Mouse (Mus musculus): Measurements from ENCODE around the gene Msrb1. TPM values are rescaled to one million over a fixed set of nuclear protein-coding genes. Genes with fewer than 3 reads are reported as not detected.

The Msrb1 gene
- polyA plus RNA-seq, 1 experiment from 2014 or later, result 116 TPM

DNA sequence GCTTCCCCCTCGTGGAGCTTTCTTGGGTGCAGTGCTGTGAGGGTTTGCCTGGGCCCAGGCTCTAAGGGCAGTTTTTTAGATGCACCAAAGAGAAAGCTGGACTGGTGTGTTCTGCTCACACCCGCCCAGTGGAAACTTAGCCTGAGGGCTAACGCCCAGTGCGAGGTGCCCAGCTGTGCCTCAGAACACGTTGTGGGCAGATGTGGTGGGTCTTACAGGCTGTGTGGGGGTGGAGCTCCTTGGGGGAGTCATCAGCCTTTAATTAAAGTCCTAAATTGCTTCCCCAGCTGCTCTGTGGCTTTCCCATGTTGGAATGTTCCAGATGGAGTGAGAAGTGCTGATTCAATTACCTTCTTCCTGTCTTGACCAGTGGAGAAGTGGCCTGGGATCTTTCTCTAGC is 24.7 kb downstream of the Msrb1 start:
- DNase-seq (no peak), ATAC-seq (no peak)
- Histone ChIP-seq H3K4me3 (ENCODE audit: low read depth, low read length) (no peak overlapping the region), H3K9me3 (ENCODE audit: low read length) (no peaks in the 10 kb centered on the region), H3K4me1 (ENCODE audit: insufficient read depth) (no peaks in the 10 kb centered on the region), H3K27ac (ENCODE audit: low read depth) (no peak overlapping the region), H3K4me2 (ENCODE audit: low read depth, low read length) (no peak overlapping the region), H3K27me3 (ENCODE audit: insufficient read depth, low read length) (peaks cover 6% of the 10 kb centered on the region; the same call in 1 of the 2 replicates), H3K9ac (replicated peaks) (no peak overlapping the region), H3K36me3 (replicated peaks; ENCODE audit: insufficient read depth, low read length) (no peaks in the 10 kb centered on the region)
- TF ChIP-seq EP300 (IDR thresholded peaks at IDR 0.05; ENCODE audit: low read depth) (no peak), CTCF (IDR thresholded peaks at IDR 0.05; ENCODE audit: low read depth) (0 out of 2 replicates have a peak, but pooled peaks have one; percentile 6)
- 52% methylated on average over 5 of the region's 5 CpGs for WGBS (ENCODE audit: insufficient replicate concordance)

DNA sequence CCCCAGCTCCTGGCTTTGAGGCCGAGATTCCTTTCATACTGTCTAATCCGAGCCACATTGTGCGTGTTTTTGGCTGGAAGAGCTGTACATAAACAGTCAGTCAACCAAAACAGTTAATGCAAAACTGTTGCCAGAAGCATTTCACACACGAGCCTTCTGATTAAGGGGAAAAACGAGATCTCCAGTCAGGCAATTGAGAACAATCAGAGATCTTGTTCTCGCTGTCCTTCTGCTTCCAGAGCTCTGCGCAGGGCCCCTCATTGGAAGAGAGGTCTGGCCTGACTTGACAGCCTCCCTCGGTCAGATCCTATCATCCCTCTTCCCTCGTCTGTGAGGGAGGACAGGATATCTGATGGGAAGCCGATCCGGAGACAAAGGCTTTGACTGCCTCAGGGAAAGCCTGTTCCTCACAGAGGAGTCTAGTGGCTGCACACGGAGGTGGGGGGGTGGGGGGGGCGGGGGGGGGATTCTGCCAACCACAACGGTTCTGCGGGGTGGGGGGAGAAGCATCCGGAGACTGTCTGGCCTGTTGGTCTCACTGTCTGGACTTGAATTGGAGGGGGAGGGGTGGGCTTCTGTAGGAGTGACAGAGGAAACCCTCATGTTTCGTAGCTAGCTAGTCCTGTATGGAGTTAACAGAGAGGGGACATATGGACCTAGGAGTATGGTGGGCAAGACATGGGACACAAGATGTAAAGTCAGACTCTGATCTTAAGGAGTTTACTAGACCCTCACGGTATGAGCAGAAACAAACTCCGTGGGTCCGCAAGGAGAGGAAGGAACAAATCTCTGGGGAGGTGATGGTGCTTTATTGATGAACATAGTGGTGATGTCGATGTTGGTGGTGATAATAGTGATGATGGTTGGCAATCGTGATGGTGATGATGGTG is 28.8 kb downstream of the Msrb1 start:
- Histone ChIP-seq H3K4me3 (ENCODE audit: low read depth, low read length) (no peak overlapping the region), H3K36me3 (replicated peaks; ENCODE audit: insufficient read depth, low read length) (no peaks in the 10 kb centered on the region), H3K4me2 (ENCODE audit: low read depth, low read length) (no peak overlapping the region), H3K27me3 (ENCODE audit: insufficient read depth, low read length) (peaks cover 12% of the 10 kb centered on the region; the same call in 1 of the 2 replicates), H3K27ac (ENCODE audit: low read depth) (no peak overlapping the region), H3K9me3 (ENCODE audit: low read length) (no peaks in the 10 kb centered on the region), H3K9ac (replicated peaks) (no peak overlapping the region), H3K4me1 (ENCODE audit: insufficient read depth) (no peaks in the 10 kb centered on the region)
- ATAC-seq, result no peak
- DNase-seq, result no peak
- WGBS (ENCODE audit: insufficient replicate concordance), result 45% methylated on average over 22 of the region's 22 CpGs
- TF ChIP-seq EP300 (IDR thresholded peaks at IDR 0.05; ENCODE audit: low read depth) (no peak), CTCF (IDR thresholded peaks at IDR 0.05; ENCODE audit: low read depth) (no peak)

DNA sequence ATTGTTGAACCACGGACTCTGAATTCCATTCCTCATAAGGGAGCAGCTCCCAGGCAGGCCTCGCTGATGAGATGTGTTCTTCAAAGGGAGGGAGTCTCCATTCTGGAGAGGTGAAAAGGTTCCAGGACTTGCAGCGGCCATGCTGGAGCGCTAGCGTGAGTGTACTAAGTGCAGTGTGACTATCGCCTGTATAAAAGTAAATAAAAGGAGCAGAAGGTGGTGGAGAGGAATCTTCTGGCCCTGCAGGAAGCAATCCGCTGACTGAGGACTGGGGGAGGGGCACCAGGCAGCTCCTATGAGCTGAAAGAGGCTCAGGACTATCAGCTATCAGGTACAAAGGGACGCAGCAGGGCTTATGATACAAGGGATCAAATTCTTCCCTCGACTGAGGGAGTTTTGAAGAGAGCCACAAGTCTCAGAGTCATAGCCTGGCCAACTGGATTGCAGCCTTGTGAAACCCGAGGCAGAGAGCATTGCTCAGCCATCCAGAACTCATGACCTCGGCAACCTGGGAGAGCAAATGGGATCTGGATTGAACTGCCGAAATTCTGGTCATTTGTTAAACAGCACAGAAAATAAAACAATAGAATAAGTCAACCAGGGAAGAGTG is 29.9 kb downstream of the Msrb1 start:
- TF ChIP-seq CTCF (IDR thresholded peaks at IDR 0.05; ENCODE audit: low read depth) (no peak), EP300 (IDR thresholded peaks at IDR 0.05; ENCODE audit: low read depth) (no peak)
- peaks cover 12% of the 10 kb centered on the region; the same call in 1 of the 2 replicates for H3K27me3 ChIP-seq (ENCODE audit: insufficient read depth, low read length)

DNA sequence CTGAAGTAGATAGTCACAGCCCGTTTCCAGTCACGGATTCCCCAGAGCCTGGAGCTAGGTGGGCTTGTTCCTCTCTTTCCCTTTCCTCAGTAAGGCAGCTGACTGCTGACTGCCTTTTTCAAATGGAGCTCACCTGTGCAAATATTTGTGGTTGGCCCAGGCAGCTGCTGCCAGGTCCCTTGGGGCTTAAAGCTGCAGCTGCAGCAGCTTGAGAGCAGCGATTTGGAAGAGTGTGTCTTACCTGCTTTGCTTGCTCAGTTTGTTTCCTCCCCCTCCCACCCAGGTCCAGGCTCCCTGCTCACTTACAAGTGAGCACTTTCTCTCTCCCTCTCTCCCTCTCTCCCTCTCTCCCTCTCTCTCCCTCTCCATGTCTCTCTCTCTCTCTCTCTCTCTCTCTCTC is 32.7 kb downstream of the Msrb1 start:
- Histone ChIP-seq H3K27ac (ENCODE audit: low read depth) (no peak overlapping the region), H3K4me2 (ENCODE audit: low read depth, low read length) (no peak overlapping the region), H3K36me3 (replicated peaks; ENCODE audit: insufficient read depth, low read length) (no peaks in the 10 kb centered on the region), H3K27me3 (ENCODE audit: insufficient read depth, low read length) (peaks cover 12% of the 10 kb centered on the region; the same call in 1 of the 2 replicates), H3K9ac (replicated peaks) (no peak overlapping the region), H3K4me1 (ENCODE audit: insufficient read depth) (no peaks in the 10 kb centered on the region), H3K9me3 (ENCODE audit: low read length) (peaks cover 4% of the 10 kb centered on the region; the same call in 1 of the 2 replicates), H3K4me3 (ENCODE audit: low read depth, low read length) (no peak overlapping the region)
- DNase-seq, result no peak
- ATAC-seq, result no peak
- 29% methylated on average over 3 of the region's 3 CpGs for WGBS (ENCODE audit: insufficient replicate concordance)
- TF ChIP-seq CTCF (IDR thresholded peaks at IDR 0.05; ENCODE audit: low read depth) (no peak), EP300 (IDR thresholded peaks at IDR 0.05; ENCODE audit: low read depth) (no peak)

More for the DNA sequence above, 29.9 kb downstream of the Msrb1 start:
- Histone ChIP-seq H3K4me2 (ENCODE audit: low read depth, low read length) (no peak overlapping the region), H3K9ac (replicated peaks) (no peak overlapping the region), H3K36me3 (replicated peaks; ENCODE audit: insufficient read depth, low read length) (no peaks in the 10 kb centered on the region), H3K4me1 (ENCODE audit: insufficient read depth) (no peaks in the 10 kb centered on the region), H3K27ac (ENCODE audit: low read depth) (no peak overlapping the region), H3K9me3 (ENCODE audit: low read length) (no peaks in the 10 kb centered on the region), H3K4me3 (ENCODE audit: low read depth, low read length) (no peak overlapping the region)
- no peak for DNase-seq
- ATAC-seq, result no peak
- WGBS (ENCODE audit: insufficient replicate concordance), result 31% methylated on average over 12 of the region's 12 CpGs

DNA sequence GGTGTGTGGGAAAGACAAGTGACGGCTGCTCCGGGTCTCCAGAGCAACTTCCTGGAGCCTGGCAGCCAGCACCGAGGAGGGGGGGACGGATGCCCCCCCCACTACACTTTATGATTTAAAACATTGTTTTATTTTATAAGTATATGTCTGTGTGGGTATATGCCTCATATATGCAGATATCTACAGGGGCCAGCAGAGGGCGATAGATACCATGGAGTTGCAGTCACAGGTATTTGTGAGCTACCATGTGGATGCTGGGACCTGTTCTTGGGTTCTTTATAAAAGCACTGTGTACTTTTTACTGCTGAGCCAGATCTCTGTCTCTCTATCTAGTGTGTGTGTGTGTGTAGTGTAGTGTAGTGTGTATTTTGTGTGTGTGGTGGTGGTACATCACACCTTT is 36.8 kb downstream of the Msrb1 start:
- no peak overlapping the region for H3K27ac ChIP-seq (ENCODE audit: low read depth)
- DNase-seq (peak; percentile 32), ATAC-seq (no peak)
- no peak overlapping the region for H3K9ac ChIP-seq (replicated peaks)
- H3K27me3 ChIP-seq (ENCODE audit: insufficient read depth, low read length), result no peaks in the 10 kb centered on the region
- H3K36me3 ChIP-seq (replicated peaks; ENCODE audit: insufficient read depth, low read length), result no peaks in the 10 kb centered on the region
- no peak overlapping the region for H3K4me3 ChIP-seq (ENCODE audit: low read depth, low read length)
- no peak overlapping the region for H3K4me2 ChIP-seq (ENCODE audit: low read depth, low read length)
- TF ChIP-seq CTCF (IDR thresholded peaks at IDR 0.05; ENCODE audit: low read depth) (peak; percentile 54), EP300 (IDR thresholded peaks at IDR 0.05; ENCODE audit: low read depth) (no peak)
- WGBS (ENCODE audit: insufficient replicate concordance), result 86% methylated on average over 5 of the region's 5 CpGs
- no peaks in the 10 kb centered on the region for H3K4me1 ChIP-seq (ENCODE audit: insufficient read depth)
- peaks cover 4% of the 10 kb centered on the region; the same call in 1 of the 2 replicates for H3K9me3 ChIP-seq (ENCODE audit: low read length)

DNA sequence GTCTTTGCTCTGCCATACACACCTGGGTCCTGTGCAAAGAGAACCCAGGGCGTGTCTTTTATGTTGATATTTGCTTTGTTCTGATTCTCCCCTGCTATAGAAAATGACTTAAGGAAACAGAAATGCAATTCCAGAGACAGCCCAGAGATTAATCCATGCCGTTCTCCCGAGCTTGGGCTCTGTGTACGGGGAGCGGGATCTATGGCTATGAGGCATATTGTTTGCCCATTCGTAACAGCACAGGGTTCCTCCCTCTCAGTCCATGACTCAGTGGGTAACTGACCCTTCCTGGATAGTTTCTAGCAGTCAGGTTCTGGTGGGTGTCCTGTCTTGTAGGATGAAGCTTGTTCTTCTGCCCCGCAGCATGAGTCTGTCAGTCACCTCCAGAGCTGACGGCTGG is 38.7 kb downstream of the Msrb1 start:
- peaks cover 4% of the 10 kb centered on the region; the same call in 1 of the 2 replicates for H3K9me3 ChIP-seq (ENCODE audit: low read length)
- no peaks in the 10 kb centered on the region for H3K36me3 ChIP-seq (replicated peaks; ENCODE audit: insufficient read depth, low read length)
- H3K4me3 ChIP-seq (ENCODE audit: low read depth, low read length), result no peak overlapping the region
- H3K27ac ChIP-seq (ENCODE audit: low read depth), result no peak overlapping the region
- no peaks in the 10 kb centered on the region for H3K4me1 ChIP-seq (ENCODE audit: insufficient read depth)
- DNase-seq (no peak), ATAC-seq (no peak)
- H3K27me3 ChIP-seq (ENCODE audit: insufficient read depth, low read length), result no peaks in the 10 kb centered on the region
- no peak overlapping the region for H3K9ac ChIP-seq (replicated peaks)
- WGBS (ENCODE audit: insufficient replicate concordance), result 74% methylated on average over 8 of the region's 8 CpGs
- TF ChIP-seq CTCF (IDR thresholded peaks at IDR 0.05; ENCODE audit: low read depth), result no peak
- no peak for TF ChIP-seq EP300 (IDR thresholded peaks at IDR 0.05; ENCODE audit: low read depth)
- no peak overlapping the region for H3K4me2 ChIP-seq (ENCODE audit: low read depth, low read length)
